Mouse (Mus musculus): ENCODE measurements at regions not wholly inside any gene's neighbourhood (a gene's known extent, or its start where the extent isn't known, plus 50 kb on each side); places are given as distances from the start of the nearest gene placed in this dataset.
"Not testable (repeated sequence)": the region's sequence is repeated elsewhere in the genome, so short reads cannot be mapped to it uniquely, and the experiment has no call there.

DNA sequence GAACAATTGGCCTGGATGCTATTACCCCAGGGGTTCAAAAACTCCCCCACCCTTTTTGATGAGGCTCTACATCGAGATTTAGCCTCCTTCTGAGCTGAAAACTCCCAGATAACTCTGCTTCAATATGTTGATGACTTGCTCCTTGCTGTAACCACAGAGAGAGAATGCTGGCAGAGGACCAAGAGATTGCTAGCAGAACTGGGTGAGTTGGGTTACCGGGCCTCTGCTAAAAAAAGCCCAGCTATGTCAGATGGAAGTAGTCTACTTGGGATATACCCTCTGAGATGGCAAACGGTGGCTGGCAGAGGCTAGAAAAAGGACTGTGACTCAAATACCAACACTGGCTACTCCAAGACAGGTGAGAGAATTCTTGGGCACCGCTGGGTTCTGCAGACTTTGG, 63.9 kb upstream of the Gm906 start:
- not testable (repeated sequence) for H3K4me3 ChIP-seq (ENCODE audit: low read depth, low read length); H3K4me2 ChIP-seq (ENCODE audit: low read depth, low read length); H3K9me3 ChIP-seq (ENCODE audit: low read length); H3K27me3 ChIP-seq (ENCODE audit: insufficient read depth, low read length); H3K36me3 ChIP-seq (replicated peaks; ENCODE audit: insufficient read depth, low read length); H3K9ac ChIP-seq (replicated peaks); ATAC-seq; H3K27ac ChIP-seq (ENCODE audit: low read depth); DNase-seq; H3K4me1 ChIP-seq (ENCODE audit: insufficient read depth)
- 57% methylated on average over 4 of the region's 4 CpGs for WGBS (ENCODE audit: insufficient replicate concordance)

DNA sequence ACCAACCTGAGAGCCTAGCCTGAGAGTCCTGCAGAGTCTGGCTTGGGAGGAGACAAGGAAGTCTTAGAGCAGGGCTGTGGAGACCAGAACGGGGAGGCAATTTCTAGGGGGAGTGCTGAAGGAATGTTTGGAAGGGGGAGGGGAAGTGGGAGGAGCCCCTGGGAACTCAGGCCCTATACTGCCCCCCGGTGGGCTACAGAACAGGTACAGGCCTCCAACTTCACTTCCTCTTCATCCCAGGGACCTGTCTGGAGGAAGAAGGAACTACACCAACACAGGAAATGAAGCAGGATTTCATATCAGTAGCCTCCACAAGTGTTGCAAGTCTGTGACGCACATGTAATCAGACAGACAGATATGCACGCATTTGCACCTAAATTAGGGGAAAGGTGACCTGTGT, 72.4 kb upstream of the Gm906 start:
- peak; percentile 51 for ATAC-seq
- WGBS (ENCODE audit: insufficient replicate concordance) = 27% methylated on average over 4 of the region's 4 CpGs
- H3K4me2 ChIP-seq (ENCODE audit: low read depth, low read length) = no peak overlapping the region
- H3K9ac ChIP-seq (replicated peaks) = no peak overlapping the region
- no peak overlapping the region for H3K4me3 ChIP-seq (ENCODE audit: low read depth, low read length)
- TF ChIP-seq EP300 (IDR thresholded peaks at IDR 0.05; ENCODE audit: low read depth) (no peak), CTCF (IDR thresholded peaks at IDR 0.05; ENCODE audit: low read depth) (peak; percentile 39)
- no peak overlapping the region for H3K27ac ChIP-seq (ENCODE audit: low read depth)
- H3K27me3 ChIP-seq (ENCODE audit: insufficient read depth, low read length) = no peaks in the 10 kb centered on the region
- no peaks in the 10 kb centered on the region for H3K36me3 ChIP-seq (replicated peaks; ENCODE audit: insufficient read depth, low read length)
- peak; percentile 37 for DNase-seq
- H3K9me3 ChIP-seq (ENCODE audit: low read length) = no peaks in the 10 kb centered on the region
- no peaks in the 10 kb centered on the region for H3K4me1 ChIP-seq (ENCODE audit: insufficient read depth)

DNA sequence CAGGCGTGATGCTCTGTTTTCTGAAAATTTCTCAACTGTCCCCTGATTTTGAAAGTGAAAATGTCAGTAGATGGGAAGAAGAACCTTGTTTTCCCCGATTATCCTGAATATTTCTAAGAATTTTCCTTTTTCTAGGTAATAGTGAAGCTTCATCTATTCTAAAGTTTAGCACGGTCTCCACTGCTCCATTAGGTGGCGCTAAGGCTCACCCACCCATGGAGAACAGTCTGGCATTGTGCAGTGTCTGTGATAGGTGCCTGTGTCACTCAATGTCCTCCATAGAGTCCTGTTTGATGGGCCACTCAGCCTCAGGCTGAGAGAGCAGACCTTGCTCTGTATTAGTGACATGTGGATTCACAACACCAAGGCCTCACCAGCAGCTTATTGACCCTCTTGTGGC, 78.5 kb upstream of the Gm906 start:
- ATAC-seq = no peak

DNA sequence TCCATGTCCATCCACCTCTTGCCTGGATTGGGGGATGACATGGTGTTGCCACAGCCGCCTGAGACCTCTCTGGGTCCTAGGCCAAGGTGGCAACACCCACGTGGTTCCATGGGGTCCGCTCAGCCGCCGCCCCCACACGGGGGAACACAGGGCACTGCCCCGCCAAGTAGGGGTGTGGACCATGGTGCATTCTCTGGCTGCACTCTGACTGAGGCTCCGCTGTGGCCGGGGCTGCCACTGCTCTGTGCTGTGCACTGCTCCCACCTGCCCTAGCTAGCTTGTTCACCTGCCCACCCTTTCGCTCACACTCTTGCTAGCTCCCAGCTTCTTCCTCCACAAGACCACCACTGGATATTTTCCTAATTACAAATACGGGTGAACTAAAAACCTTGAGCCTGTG, 73.5 kb upstream of the Fbxw17 start:
- DNase-seq = no peak
- WGBS (ENCODE audit: insufficient replicate concordance) = 72% methylated on average over 11 of the region's 11 CpGs
- H3K9me3 ChIP-seq (ENCODE audit: low read length) = no peaks in the 10 kb centered on the region
- no peak for ATAC-seq
- no peaks in the 10 kb centered on the region for H3K4me1 ChIP-seq (ENCODE audit: insufficient read depth)
- no peak overlapping the region for H3K4me3 ChIP-seq (ENCODE audit: low read depth, low read length)
- TF ChIP-seq CTCF (IDR thresholded peaks at IDR 0.05; ENCODE audit: low read depth) (no peak), EP300 (IDR thresholded peaks at IDR 0.05; ENCODE audit: low read depth) (no peak)
- no peak overlapping the region for H3K9ac ChIP-seq (replicated peaks)
- H3K4me2 ChIP-seq (ENCODE audit: low read depth, low read length) = no peak overlapping the region
- H3K27ac ChIP-seq (ENCODE audit: low read depth) = no peak overlapping the region
- no peaks in the 10 kb centered on the region for H3K27me3 ChIP-seq (ENCODE audit: insufficient read depth, low read length)
- no peaks in the 10 kb centered on the region for H3K36me3 ChIP-seq (replicated peaks; ENCODE audit: insufficient read depth, low read length)

More for the DNA sequence above, 78.5 kb upstream of the Gm906 start:
- WGBS (ENCODE audit: insufficient replicate concordance) = 63% methylated on average over 4 of the region's 4 CpGs
- no peak for DNase-seq
- H3K4me1 ChIP-seq (ENCODE audit: insufficient read depth) = no peaks in the 10 kb centered on the region
- no peak overlapping the region for H3K27ac ChIP-seq (ENCODE audit: low read depth)
- no peak overlapping the region for H3K4me2 ChIP-seq (ENCODE audit: low read depth, low read length)
- H3K9ac ChIP-seq (replicated peaks) = no peak overlapping the region
- no peak overlapping the region for H3K4me3 ChIP-seq (ENCODE audit: low read depth, low read length)
- no peaks in the 10 kb centered on the region for H3K27me3 ChIP-seq (ENCODE audit: insufficient read depth, low read length)
- no peaks in the 10 kb centered on the region for H3K9me3 ChIP-seq (ENCODE audit: low read length)
- no peaks in the 10 kb centered on the region for H3K36me3 ChIP-seq (replicated peaks; ENCODE audit: insufficient read depth, low read length)
- no peak for TF ChIP-seq EP300 (IDR thresholded peaks at IDR 0.05; ENCODE audit: low read depth)
- TF ChIP-seq CTCF (IDR thresholded peaks at IDR 0.05; ENCODE audit: low read depth) = 0 out of 2 replicates have a peak, but pooled peaks have one; percentile 18

DNA sequence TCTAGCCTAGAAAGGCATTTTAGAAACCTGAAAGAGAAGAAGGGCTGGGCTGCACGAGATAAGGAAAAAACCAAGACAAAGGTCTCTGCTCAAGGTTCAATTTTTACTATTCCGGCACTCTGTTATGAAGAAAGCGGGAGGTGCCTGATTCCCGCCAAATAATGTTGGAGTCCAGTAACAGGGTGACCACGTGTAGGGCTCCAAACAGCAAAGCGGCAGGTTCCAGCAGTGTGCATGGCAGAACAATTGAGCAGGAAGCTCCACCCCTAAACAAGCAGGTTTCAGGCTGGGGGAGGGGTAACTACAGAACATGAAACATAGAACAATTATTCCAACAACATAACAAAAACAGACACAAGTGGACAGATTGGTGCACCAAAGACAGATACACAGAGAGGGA, 65.7 kb upstream of the Fbxw17 start:
- no peak overlapping the region for H3K4me2 ChIP-seq (ENCODE audit: low read depth, low read length)
- no peaks in the 10 kb centered on the region for H3K4me1 ChIP-seq (ENCODE audit: insufficient read depth)
- TF ChIP-seq EP300 (IDR thresholded peaks at IDR 0.05; ENCODE audit: low read depth) (no peak), CTCF (IDR thresholded peaks at IDR 0.05; ENCODE audit: low read depth) (no peak)
- no peaks in the 10 kb centered on the region for H3K27me3 ChIP-seq (ENCODE audit: insufficient read depth, low read length)
- no peaks in the 10 kb centered on the region for H3K36me3 ChIP-seq (replicated peaks; ENCODE audit: insufficient read depth, low read length)
- WGBS (ENCODE audit: insufficient replicate concordance) = 69% methylated on average over 6 of the region's 6 CpGs
- no peak overlapping the region for H3K4me3 ChIP-seq (ENCODE audit: low read depth, low read length)
- no peaks in the 10 kb centered on the region for H3K9me3 ChIP-seq (ENCODE audit: low read length)
- H3K27ac ChIP-seq (ENCODE audit: low read depth) = no peak overlapping the region
- no peak for DNase-seq
- no peak overlapping the region for H3K9ac ChIP-seq (replicated peaks)
- no peak for ATAC-seq

DNA sequence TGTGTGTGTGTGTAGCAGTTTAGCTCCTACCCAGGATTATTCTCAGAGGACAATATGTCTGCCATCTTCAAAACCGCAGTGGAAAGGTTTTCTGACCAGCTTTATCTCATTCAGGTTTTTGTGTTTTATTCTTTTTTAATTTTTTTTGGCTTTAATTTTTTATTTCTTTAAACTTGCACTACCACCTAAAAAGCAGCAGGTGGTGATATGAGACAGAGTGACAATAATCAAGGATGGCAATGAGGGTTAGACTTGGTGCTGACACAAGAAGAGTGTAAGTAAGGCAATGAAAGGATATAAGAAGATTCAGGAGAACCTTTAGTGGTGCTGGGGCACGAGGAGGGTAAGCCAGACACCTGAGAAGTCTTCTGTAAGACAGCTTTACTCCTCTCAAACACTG, 62.4 kb upstream of the Fbxw17 start:
- Histone ChIP-seq H3K9ac (replicated peaks) (no peak overlapping the region), H3K4me3 (ENCODE audit: low read depth, low read length) (no peak overlapping the region), H3K27me3 (ENCODE audit: insufficient read depth, low read length) (no peaks in the 10 kb centered on the region), H3K27ac (ENCODE audit: low read depth) (no peak overlapping the region), H3K36me3 (replicated peaks; ENCODE audit: insufficient read depth, low read length) (no peaks in the 10 kb centered on the region), H3K9me3 (ENCODE audit: low read length) (no peaks in the 10 kb centered on the region), H3K4me2 (ENCODE audit: low read depth, low read length) (no peak overlapping the region), H3K4me1 (ENCODE audit: insufficient read depth) (no peaks in the 10 kb centered on the region)
- DNase-seq (no peak), ATAC-seq (no peak)
- WGBS (ENCODE audit: insufficient replicate concordance) = 66% methylated on average over 2 of the region's 2 CpGs
- TF ChIP-seq CTCF (IDR thresholded peaks at IDR 0.05; ENCODE audit: low read depth) (peak; percentile 49; the same call in 1 of the 2 replicates), EP300 (IDR thresholded peaks at IDR 0.05; ENCODE audit: low read depth) (no peak)

DNA sequence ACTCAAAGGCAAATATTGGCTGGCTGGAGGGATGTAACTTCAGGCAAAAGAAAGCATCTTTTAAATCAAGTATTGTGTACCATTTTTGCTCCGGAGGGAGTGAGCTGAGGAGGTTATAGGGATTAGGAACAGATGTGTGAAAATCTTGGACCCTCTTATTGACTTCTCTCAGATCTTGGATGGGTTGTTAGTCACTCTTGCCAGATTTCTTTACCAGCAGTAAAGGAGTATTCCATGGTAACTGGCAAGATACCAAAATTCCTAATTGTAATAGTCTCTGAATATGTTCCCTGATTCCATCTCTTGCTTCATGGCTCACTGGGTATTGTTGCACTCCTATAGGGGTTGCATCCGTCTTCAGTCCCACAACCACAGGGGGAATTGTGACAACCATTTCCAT, 58.1 kb upstream of the Fbxw17 start:
- Histone ChIP-seq H3K4me1 (ENCODE audit: insufficient read depth) (no peaks in the 10 kb centered on the region), H3K9ac (replicated peaks) (no peak overlapping the region), H3K36me3 (replicated peaks; ENCODE audit: insufficient read depth, low read length) (no peaks in the 10 kb centered on the region), H3K4me2 (ENCODE audit: low read depth, low read length) (no peak overlapping the region), H3K4me3 (ENCODE audit: low read depth, low read length) (no peak overlapping the region), H3K27ac (ENCODE audit: low read depth) (no peak overlapping the region), H3K27me3 (ENCODE audit: insufficient read depth, low read length) (no peaks in the 10 kb centered on the region), H3K9me3 (ENCODE audit: low read length) (no peaks in the 10 kb centered on the region)
- WGBS (ENCODE audit: insufficient replicate concordance) = 66% methylated on average over 2 of the region's 2 CpGs
- TF ChIP-seq CTCF (IDR thresholded peaks at IDR 0.05; ENCODE audit: low read depth) = no peak
- TF ChIP-seq EP300 (IDR thresholded peaks at IDR 0.05; ENCODE audit: low read depth) = no peak
- no peak for DNase-seq
- ATAC-seq = no peak
